Mouse (Mus musculus) testis, adult 2 months (tissue): ENCODE data around the gene Fam222b. TPM values are rescaled to one million over a fixed set of nuclear protein-coding genes. Genes with fewer than 3 reads are reported as not detected.
"Not testable (repeated sequence)": the region's sequence is repeated elsewhere in the genome, so short reads cannot be mapped to it uniquely, and the experiment has no call there.

ENCODE experiments used
- H3K27ac ChIP-seq: fragments of 200-500 bp; 2 replicates; pipeline ENCODE4 v1.5.1; 2012; ENCODE audit warnings: low read depth, low read length; ENCODE audit not compliant: control insufficient read depth, insufficient read depth
- H3K27me3 ChIP-seq: fragments of 200-500 bp; 2 replicates; pipeline ENCODE4 v1.6.1; 2012; ENCODE audit warnings: mild to moderate bottlenecking, low read length, moderate library complexity; ENCODE audit not compliant: control insufficient read depth, insufficient read depth
- H3K36me3 ChIP-seq: fragments of 200-500 bp; 2 replicates; pipeline ENCODE4 v1.6.1; 2012; ENCODE audit warnings: mild to moderate bottlenecking, low read length; ENCODE audit not compliant: control insufficient read depth, insufficient read depth
- H3K4me1 ChIP-seq: fragments of 200-500 bp; 2 replicates; pipeline ENCODE4 v1.6.1; 2012; ENCODE audit warnings: low read length; ENCODE audit not compliant: control insufficient read depth, insufficient read depth
- H3K4me3 ChIP-seq: fragments of 200-500 bp; 2 replicates; pipeline ENCODE4 v1.5.1; 2012; ENCODE audit warnings: low read depth, mild to moderate bottlenecking, low read length, moderate library complexity, mixed read lengths; ENCODE audit not compliant: control insufficient read depth
- CTCF ChIP-seq: fragments of 200-500 bp; IDR thresholded peaks from 2 replicates; pipeline ENCODE4 v1.5.1; 2012; ENCODE audit warnings: low read depth, mild to moderate bottlenecking, inconsistent platforms, low read length, moderate library complexity; ENCODE audit not compliant: control insufficient read depth, insufficient read depth, insufficient replicate concordance
- POLR2A ChIP-seq: fragments of 200-500 bp; IDR thresholded peaks from 2 replicates; pipeline ENCODE4 v1.6.1; 2012; ENCODE audit warnings: low read depth, mild to moderate bottlenecking, inconsistent platforms, low read length, moderate library complexity; ENCODE audit not compliant: control insufficient read depth
- polyA plus RNA-seq: library from polyadenylated mRNA; depleted of rRNA; stranded (reverse); fragments of >200 nt; gene quantifications from 2 replicates; pipeline ENCODE4 v1.2.3, GENCODE M21; 2012

Gene Fam222b
- polyA plus RNA-seq, 1 experiment, result 11.7 TPM

DNA sequence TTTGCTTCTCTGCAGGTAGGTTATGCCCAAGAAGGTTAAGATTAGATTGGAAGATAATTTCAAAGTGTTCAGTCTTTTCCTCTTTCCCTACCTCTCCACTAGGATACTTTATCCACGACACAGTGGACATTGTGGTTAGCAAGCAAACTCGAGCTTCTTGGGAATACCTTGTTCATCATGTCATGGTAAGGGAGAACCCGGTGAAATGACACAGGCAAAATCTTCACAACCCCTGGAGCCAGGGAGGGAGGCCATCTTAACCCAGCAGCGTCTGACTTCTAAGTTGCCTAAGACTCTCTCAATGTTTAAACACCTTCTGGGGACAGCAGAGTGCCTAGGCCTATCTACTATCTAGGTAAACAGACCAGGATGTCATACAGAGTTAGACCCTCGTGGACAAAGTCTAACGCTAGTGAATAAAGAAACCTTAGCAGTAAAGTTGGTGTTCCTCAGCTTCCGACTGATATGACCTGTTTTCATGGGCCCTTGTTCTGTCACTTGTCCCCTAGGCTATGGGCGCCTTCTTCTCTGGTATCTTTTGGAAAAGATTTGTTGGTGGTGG lies 85.1 kb downstream of the Fam222b start:
- Histone ChIP-seq H3K27ac (peak overlapping the region; percentile 85), H3K4me3 (peak overlapping the region; percentile 88), H3K36me3 (peaks cover 1% of the 10 kb centered on the region), H3K27me3 (no peaks in the 10 kb centered on the region), H3K4me1 (peaks cover 25% of the 10 kb centered on the region)
- no peak for TF ChIP-seq POLR2A
- no peak for TF ChIP-seq CTCF

- Histone ChIP-seq H3K4me1 (peaks cover 25% of the 10 kb centered on the region), H3K4me3 (no peak overlapping the region), H3K27ac (no peak overlapping the region), H3K27me3 (no peaks in the 10 kb centered on the region), H3K36me3 (peaks cover 1% of the 10 kb centered on the region)
- TF ChIP-seq CTCF (no peak), POLR2A (no peak)
Measured at GRCm38 (mm10) chr11:78180081-78180761, 85.8 kb downstream of the Fam222b start.

GRCm38 (mm10) chr11:78181830-78182357 lies 87.4 kb downstream of the Fam222b start:
- H3K36me3 ChIP-seq, result peaks cover 1% of the 10 kb centered on the region
- TF ChIP-seq CTCF (no peak), POLR2A (no peak)
- H3K27me3 ChIP-seq, result no peaks in the 10 kb centered on the region
- peaks cover 22% of the 10 kb centered on the region for H3K4me1 ChIP-seq
- no peak overlapping the region for H3K4me3 ChIP-seq
- H3K27ac ChIP-seq, result no peak overlapping the region

DNA sequence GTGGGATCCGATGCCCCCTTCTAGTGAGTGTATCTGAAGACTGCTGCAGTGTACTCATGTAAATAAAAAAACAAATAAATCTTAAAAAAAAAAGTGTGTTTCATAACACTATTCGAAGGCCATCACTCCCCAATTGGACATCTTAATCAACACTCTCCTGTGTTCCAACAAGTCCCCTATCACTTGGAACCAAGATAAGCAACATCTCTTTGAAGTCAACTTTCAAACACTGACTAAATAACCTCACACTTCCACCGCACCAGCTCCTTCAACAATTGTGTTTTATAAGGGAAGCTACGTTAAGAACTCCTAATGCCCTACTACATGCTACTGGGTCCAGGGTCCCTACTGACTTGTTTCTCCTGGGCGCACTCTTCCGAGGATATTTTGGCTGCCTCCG lies 88.0 kb downstream of the Fam222b start:
- Histone ChIP-seq H3K27ac (no peak overlapping the region), H3K36me3 (peaks cover 1% of the 10 kb centered on the region), H3K27me3 (no peaks in the 10 kb centered on the region), H3K4me3 (peak overlapping the region; percentile 100), H3K4me1 (peaks cover 16% of the 10 kb centered on the region)
- TF ChIP-seq POLR2A (no peak), CTCF (no peak)

GRCm38 (mm10) chr11:78182961-78183844 lies 88.7 kb downstream of the Fam222b start, which contains the start of gene Rpl23a:
Rpl23a (minus strand) TSS chr11:78183584.
- H3K36me3 ChIP-seq, result peaks cover 1% of the 10 kb centered on the region
- peaks cover 11% of the 10 kb centered on the region for H3K4me1 ChIP-seq
- H3K4me3 ChIP-seq, result peak within 1 kb of the TSS; percentile 100
- H3K27ac ChIP-seq, result peak within 1 kb of the TSS; percentile 96
- TF ChIP-seq CTCF (no peak), POLR2A (peak; percentile 74)
- no peaks in the 10 kb centered on the region for H3K27me3 ChIP-seq

- peak overlapping the region; percentile 44; the same call in 1 of the 2 replicates for H3K27ac ChIP-seq
- no peaks in the 10 kb centered on the region for H3K27me3 ChIP-seq
- H3K4me3 ChIP-seq, result no peak overlapping the region
- peaks cover 10% of the 10 kb centered on the region for H3K4me1 ChIP-seq
- H3K36me3 ChIP-seq, result peaks cover 1% of the 10 kb centered on the region
- TF ChIP-seq POLR2A, result no peak
- no peak for TF ChIP-seq CTCF
Measured at GRCm38 (mm10) chr11:78183884-78184514, 89.5 kb downstream of the Fam222b start.

GRCm38 (mm10) chr11:78184702-78185101 lies 90.2 kb downstream of the Fam222b start:
- not testable (repeated sequence) for H3K4me1 ChIP-seq, H3K4me3 ChIP-seq, H3K36me3 ChIP-seq, H3K27ac ChIP-seq, H3K27me3 ChIP-seq
